Mouse (Mus musculus) left cerebral cortex, postnatal 25 days (tissue): ENCODE results near the gene Upp2. TPM values are rescaled to one million over a fixed set of nuclear protein-coding genes. Genes with fewer than 3 reads are reported as not detected.
A peak's percentile ranks its signal among the peaks of the same experiment; 100 is the strongest.

Experiments used
- DNase-seq, 2 experiments: peaks; one replicate each; pipeline ENCODE4 v3.0.0; 2022; ENCODE audit warnings: low spot score in 2 of 2, mixed read lengths in 1 of 2
- intact Hi-C: fragments of 180-260 bp; cut with DNase I; formaldehyde crosslinking; loops from one replicate; pipeline ENCODE4 v1.15.1; 2025
- total RNA-seq, 2 experiments: library from RNA; stranded (reverse); gene quantifications; 2 replicates each; pipeline ENCODE4 v1.2.3; 2021

The Upp2 gene
- total RNA-seq, 2 experiments from 2014 or later: 26.1 to 27.3 TPM

- intact Hi-C loops: no loop called here
- no peak for DNase-seq
Measured at GRCm38 (mm10) chr2:58662661-58663060, 95.6 kb downstream of the Upp2 start.

GRCm38 (mm10) chr2:58663404-58664120 is 96.5 kb downstream of the Upp2 start:
- DNase-seq: peak in 1 of 2 experiments; percentile 0
- intact Hi-C loops: no loop called here

GRCm38 (mm10) chr2:58665081-58665814 is 98.2 kb downstream of the Upp2 start:
- DNase-seq: peak; percentile 49 to 82
- intact Hi-C loops: loop anchor here (1.0 to 5.0 kb wide), 3 partner anchors 98 to 613 kb away; partner anchors contain the start of genes Acvr1, Ermn and Upp2

GRCm38 (mm10) chr2:58667298-58667697 is 100.2 kb downstream of the Upp2 start:
- intact Hi-C loops: loop anchor here (5.0 kb wide), 2 partner anchors 100 to 615 kb away; partner anchors contain the start of genes Acvr1, Ermn and Upp2
- peak in 1 of 2 experiments; percentile 0 for DNase-seq

GRCm38 (mm10) chr2:58667991-58668390 is 100.9 kb downstream of the Upp2 start:
- intact Hi-C loops: loop anchor here (1.0 to 5.0 kb wide), 4 partner anchors 101 to 639 kb away; partner anchors contain the start of genes Acvr1, Ermn and Upp2
- peak; percentile 73 to 87 for DNase-seq

GRCm38 (mm10) chr2:58669114-58669513 is 102.0 kb downstream of the Upp2 start:
- intact Hi-C loops: loop anchor here (2.0 to 5.0 kb wide), 3 partner anchors 102 to 640 kb away; partner anchors contain the start of genes Acvr1, Ermn and Upp2
- DNase-seq: peak in 1 of 2 experiments; percentile 0

- DNase-seq: no peak
- intact Hi-C loops: no loop called here
Measured at GRCm38 (mm10) chr2:58672520-58672919, 105.4 kb downstream of the Upp2 start.

- intact Hi-C loops: loop anchor here (5.0 kb wide), 1 partner anchor 762 kb away; no protein-coding TSS in a partner anchor
- DNase-seq: no peak
Measured at GRCm38 (mm10) chr2:58679968-58680367, 112.9 kb downstream of the Upp2 start.

GRCm38 (mm10) chr2:58680794-58681193 is 113.7 kb downstream of the Upp2 start:
- intact Hi-C loops: loop anchor here (5.0 kb wide), 1 partner anchor 762 kb away; no protein-coding TSS in a partner anchor
- peak; percentile 60 to 64 for DNase-seq

- no peak for DNase-seq
- intact Hi-C loops: loop anchor here (5.0 kb wide), 1 partner anchor 761 kb away; no protein-coding TSS in a partner anchor
Measured at GRCm38 (mm10) chr2:58681394-58681793, 114.3 kb downstream of the Upp2 start.

GRCm38 (mm10) chr2:58697501-58697900 is 130.4 kb downstream of the Upp2 start:
- no peak for DNase-seq
- intact Hi-C loops: loop anchor here (5.0 kb wide), 1 partner anchor 725 kb away; no protein-coding TSS in a partner anchor

GRCm38 (mm10) chr2:58699931-58700330 is 132.8 kb downstream of the Upp2 start:
- intact Hi-C loops: loop anchor here (2.0 to 5.0 kb wide), 2 partner anchors 722 to 739 kb away; no protein-coding TSS in a partner anchor
- peak; percentile 67 to 81 for DNase-seq

GRCm38 (mm10) chr2:58700354-58700753 is 133.3 kb downstream of the Upp2 start:
- intact Hi-C loops: loop anchor here (2.0 kb wide), 1 partner anchor 738 kb away; no protein-coding TSS in a partner anchor
- DNase-seq: no peak

GRCm38 (mm10) chr2:58701627-58702026 is 134.5 kb downstream of the Upp2 start:
- intact Hi-C loops: loop anchor here (2.0 kb wide), 1 partner anchor 737 kb away; no protein-coding TSS in a partner anchor
- DNase-seq: no peak

- no peak for DNase-seq
- intact Hi-C loops: no loop called here
Measured at GRCm38 (mm10) chr2:58703226-58703625, 136.1 kb downstream of the Upp2 start.

- intact Hi-C loops: no loop called here
- DNase-seq: no peak
Measured at GRCm38 (mm10) chr2:58703646-58704045, 136.5 kb downstream of the Upp2 start.

- intact Hi-C loops: no loop called here
- no peak for DNase-seq
Measured at GRCm38 (mm10) chr2:58704576-58704975, 137.5 kb downstream of the Upp2 start.

- intact Hi-C loops: no loop called here
- no peak for DNase-seq
Measured at GRCm38 (mm10) chr2:58707676-58708075, 140.6 kb downstream of the Upp2 start.

- no peak for DNase-seq
- intact Hi-C loops: no loop called here
Measured at GRCm38 (mm10) chr2:58710234-58710633, 143.1 kb downstream of the Upp2 start.

- no peak for DNase-seq
- intact Hi-C loops: no loop called here
Measured at GRCm38 (mm10) chr2:58711049-58711448, 144.0 kb downstream of the Upp2 start.
